Mouse (Mus musculus) spleen, postnatal 14 days (tissue): ENCODE measurements around the gene Tmem52b.
"Not testable (repeated sequence)": the region's sequence is repeated elsewhere in the genome, so short reads cannot be mapped to it uniquely, and the experiment has no call there.

Source experiments
- DNase-seq, 2 experiments: peaks; one replicate each; pipeline ENCODE4 v3.0.0; 2021 to 2022; ENCODE audit warnings: low spot score in 2 of 2

Gene Tmem52b

DNA sequence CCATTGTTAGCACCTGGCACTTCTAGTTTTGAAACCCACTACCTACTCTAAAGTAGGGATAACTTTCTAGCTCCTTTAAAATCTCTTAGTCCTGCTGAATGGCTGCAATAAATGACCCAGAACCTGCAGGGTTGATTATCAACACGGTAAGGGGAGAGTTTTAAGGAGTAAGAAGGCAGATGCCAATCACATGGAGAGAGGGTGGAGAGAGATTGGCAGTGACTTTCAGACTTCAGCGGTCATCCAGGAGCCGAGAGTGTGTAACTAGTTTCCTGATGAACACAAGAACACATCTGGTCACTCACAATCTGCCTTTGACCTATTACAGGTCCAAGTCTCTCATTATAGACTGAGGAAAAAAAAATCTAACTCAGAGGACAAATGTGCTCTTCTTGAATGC, at the start of gene Tmem52b:
TSS of gene Tmem52b (plus strand) at position 189 of the 400 bp plus-strand sequence.
- DNase-seq: no peak

DNA sequence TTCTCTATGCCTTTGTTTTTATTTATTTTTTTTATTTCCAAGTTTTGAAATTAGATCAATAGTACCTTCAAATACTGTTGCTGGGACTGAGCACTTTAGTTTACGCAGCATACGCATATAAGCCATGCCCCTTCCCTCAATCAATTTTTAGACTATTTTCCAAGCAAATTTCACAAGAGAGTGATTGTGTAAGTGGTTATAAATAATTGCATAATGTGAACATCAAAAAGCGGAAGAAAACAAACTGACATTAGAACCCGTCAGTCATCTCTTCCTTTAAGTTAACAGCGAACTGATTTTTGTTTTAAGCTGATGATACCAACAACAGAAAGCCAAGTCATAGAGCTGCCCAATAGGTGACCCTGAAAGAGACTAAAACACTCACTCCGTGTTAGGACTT, 41.0 kb upstream of the Tmem52b start:
- no peak for DNase-seq

DNA sequence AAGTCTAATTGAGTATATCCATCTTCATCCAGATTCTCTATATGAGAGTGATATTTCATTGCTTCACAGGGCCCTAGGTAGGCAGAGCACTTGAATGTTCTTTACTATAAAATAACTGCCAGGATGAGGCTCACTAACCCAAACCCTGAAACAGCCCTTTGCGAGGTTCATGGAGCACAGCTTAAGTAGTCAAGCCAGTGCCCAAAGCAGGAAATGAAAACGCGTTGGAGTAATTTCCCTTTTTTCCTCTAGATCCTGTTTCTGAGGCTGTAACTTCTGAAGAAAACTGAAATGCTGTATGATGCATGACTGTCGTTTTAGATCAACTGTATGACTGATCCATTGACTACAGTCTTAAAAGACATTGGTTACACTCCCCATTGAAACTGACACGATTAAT, 39.7 kb upstream of the Tmem52b start:
- no peak for DNase-seq

DNA sequence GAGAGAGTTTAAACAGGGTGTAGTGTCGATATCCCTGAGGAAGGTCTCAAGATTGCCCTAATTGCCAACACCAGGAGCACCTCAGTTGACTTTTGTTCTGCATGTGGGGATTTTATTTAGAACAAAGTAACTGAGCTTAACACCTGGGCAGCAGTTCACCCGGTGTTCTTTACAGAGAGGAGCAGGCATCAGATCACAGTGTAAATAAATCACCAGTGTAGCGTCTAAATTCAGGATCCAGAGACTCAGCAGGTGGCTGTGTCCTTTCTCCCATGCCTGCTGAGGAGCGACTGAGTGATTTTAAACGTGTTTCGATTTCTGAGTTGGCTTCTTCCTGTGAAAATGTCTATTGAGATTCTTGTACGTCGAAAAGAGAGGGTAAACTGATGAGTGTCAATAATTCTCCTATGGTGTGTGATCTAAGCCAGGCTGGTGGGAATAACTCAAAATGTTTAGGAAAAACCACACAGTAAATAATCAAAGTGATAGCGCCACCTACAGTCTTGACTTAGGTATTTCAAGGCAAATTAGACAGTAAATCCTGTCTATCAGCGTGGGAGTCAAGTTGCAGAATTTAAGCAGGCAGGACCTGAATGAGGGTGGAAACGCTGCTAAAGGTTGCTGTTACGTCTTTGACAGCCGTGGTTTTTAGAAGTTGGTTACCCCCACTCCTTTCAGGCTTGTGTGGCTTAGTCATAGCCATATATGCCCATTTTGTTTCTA, 35.8 kb upstream of the Tmem52b start:
- DNase-seq: no peak

DNA sequence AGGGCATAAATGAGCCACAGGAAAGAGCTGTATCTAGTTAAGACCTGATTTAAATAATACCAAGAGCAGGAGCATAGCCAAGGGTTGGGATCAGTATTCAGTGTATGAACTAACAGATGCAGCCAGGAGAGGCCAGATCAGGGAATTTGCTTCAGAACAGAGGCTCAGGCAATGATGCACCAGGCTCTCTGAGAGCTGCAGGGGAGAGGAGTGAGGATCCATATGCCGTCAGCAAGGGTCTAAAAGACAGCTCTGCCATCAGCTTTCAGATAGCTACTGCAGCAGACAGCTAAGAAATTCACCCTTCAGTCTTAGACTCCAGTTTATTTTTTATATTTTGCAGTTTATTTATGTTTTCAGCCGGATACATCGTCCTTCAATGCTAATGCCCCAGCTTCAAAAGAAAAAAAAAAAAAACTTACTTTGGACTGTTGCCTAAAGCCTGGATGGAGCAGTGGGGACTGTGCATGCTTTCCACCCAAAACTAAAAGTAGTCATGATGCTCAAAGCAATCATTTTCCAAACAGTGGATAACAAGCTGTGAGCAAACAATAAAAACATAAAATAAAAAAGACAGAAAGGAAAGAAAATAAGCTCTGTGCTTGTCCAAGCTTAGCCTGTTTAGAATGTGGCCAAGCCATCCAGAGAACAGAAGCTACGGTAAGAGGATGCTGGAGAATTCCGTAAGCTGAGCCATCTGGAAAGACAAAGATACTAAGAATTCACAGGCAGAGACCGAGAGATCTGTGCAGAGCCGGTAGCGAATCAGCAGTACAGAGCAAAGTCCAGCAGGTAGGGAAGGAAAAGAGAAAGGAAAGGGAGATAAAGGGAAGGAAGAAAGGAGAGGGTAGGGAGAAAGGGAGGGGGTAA, 32.0 kb upstream of the Tmem52b start:
- DNase-seq: no peak

DNA sequence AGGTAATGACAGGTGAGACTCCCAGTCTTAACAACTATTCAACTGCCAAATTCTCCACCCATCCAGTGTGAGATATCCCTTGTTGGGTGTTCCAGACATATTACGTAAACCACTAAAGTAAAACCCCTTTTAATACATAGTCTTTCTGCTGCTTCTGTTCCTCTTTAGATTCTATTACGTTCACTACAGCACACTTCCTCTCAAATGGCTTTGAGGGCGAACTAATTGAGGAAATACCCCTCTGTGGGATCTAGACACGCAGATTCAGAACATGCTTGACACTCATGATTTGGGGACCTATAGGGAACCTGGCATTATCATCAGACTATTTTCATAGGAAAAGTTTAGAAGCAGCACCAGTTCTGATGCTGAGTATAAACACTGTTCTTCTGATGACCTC, 17.4 kb upstream of the Tmem52b start:
- no peak for DNase-seq

DNA sequence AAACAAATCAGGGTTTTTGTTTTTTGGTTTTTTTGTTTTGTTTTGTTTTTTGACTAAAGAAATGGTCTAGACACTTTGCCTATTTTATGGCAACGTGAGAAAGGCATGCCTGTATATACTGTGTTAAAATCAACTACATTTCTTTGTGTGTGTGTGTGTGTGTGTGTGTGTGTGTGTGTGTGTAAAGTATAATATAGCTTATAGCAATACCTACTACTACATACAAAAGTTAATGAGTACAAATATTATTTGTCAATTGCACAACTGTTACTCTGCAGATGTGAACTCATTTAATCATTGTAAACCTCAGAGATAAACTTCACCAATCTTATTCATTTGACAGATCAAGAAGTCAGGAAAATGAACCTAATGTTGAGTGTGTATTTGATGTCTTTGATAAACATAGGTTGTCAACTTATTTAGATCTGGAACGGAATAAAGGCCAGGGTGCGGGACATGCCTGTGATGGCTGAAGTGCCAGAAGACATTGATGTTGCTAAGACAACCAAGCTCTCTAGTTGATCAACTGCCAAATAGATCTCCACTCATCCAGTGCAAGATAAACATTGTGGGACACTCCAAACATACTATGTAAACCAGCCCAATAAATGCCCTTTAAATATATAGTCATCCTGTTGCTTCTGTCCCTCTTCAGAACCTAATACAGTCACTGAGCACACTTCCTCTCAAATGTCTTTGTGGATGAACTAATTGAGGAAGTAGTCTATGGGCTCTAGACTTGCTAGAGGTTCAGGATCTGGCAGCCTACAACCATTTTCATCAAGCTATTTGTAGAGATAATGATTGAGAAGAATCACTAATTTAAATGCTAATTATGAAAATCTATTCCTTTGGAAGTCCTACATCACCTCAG, 14.8 kb upstream of the Tmem52b start:
- no peak for DNase-seq

DNA sequence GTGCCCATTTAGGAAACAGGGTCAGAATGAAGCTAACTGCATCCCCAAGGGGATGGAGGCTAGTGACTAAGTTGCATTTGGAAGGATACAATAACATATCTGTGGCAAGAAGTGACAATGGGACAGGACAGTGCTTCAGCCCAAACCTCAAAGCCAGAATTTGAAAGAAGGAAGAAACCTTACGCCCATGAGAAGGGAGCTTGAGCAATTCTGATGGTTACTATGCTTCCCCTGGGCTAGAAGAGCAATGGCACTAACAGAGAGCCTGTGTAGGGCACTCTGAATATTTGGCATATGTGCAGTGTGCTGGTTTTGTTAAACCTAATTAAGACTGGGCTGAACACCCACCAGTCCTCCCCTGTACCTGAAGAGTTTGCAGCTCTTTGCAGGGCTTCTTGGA, 12.8 kb upstream of the Tmem52b start:
- DNase-seq: not testable (repeated sequence)

DNA sequence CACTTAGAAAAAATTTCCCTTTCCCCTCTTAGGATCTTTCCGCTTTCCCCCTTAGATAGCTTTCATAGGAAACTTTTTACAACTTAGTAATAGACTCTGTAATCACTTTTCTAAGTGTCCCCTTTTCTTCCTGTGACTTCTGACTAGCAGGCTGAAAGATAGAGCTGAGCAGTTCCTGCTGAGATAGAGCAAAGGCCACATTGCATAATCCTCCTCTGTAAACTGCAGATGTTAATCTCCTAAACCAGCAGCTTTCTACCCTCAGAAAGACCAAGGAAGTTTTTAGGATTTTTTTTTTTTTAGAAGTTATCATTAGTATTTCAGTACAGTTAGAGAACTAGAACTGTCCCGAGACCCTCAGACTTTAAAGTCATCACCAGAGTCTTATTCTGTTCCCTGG, 8.9 kb upstream of the Tmem52b start:
- DNase-seq: no peak

DNA sequence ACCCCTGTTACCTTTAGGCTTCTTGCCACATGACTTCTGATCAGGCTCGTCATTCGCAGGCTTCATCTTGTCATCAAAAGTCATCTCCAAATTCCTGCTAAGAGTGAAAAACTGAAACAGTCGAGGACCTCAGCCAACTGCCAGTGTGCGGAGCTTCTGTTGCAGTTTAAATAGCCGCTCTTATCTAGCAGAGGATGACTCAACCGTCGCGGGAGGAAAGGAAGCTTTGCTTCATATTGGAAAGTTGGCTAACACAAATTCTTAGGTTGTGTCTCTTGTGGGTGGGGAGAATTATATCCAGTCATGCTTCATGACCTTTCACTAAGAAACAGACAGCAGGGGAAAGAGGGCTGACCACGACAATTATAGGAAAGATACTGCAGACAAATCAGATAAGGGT, 5.3 kb upstream of the Tmem52b start, which contains the start of gene Olr1:
TSS of gene Olr1 (minus strand) at position 142 of the 400 bp plus-strand sequence.
- DNase-seq: no peak

DNA sequence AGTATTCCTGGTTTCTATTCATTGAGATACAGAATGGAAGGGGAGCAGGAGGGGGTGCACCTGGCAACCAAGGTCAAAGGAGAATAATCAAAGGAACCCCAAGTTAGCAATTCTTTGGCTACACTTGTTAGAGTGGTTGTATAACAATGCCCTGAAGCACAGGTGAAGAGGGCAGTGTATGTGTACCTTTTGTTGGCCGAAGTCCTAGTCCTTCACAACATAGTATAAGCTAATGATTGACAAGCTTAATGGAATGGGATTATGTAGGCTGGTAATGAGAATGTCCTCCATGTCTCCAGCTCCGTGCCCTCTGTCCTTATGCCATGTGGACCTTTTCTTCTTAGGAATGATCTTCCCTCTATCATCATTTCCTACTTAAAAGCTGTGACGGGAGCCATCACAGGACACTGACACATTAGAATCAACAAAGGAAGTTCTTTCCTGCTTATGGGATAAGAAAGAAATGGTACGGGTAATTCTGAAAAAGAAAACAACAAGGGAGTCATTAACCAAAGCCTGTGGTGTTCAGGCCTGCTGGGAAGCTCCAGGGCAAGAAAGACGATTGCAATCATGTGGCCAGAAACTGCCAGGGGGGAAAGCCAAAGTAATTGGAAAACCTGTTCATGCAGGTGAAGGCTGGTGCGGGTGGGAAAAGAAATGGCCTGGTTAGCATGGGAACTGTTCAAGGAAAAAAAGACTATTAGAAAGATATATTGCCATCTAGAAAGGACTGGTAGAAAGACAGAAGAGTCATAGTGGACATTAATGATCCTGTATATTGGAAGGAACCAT, 2.0 kb upstream of the Tmem52b start:
- no peak for DNase-seq

DNA sequence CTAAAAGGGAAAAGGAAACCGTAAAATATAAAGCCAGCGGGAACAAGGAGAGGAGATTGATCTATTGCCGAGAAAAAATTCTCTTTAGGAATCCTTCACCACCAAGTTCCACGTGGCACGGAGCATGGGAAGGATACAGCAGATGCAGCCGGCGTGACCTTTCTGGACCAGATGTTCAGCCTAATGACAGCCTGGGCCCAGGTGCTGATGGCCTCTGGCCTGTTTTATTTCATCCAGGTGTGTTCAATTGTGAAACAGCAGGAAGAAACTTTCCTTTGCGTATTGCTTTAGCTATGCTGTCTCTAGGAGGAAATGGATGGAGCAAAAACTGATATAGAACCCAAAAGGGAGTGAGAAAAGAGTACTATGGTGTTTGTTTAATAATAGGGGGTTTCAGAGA, 513 bp downstream of the Tmem52b start:
- no peak for DNase-seq

DNA sequence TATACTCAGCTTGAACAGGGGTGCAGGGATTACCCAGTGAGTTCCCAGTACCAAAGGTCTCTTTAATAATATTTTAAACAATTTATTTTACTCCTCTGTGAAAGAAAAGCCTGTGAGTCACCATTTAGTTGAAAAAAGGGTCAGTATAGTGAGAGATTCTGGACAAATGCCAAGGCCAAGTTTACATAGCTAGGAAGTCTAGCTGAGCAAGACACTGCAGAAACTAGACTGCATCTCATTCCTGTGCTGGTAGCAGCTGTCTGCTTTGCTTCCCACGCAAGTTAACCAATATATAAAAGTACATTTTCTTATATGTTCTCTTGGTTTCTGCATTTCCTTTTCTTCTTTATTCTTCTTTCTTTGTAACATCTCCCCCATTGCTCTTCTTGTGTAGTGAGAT, 1.1 kb downstream of the Tmem52b start:
- DNase-seq: no peak

DNA sequence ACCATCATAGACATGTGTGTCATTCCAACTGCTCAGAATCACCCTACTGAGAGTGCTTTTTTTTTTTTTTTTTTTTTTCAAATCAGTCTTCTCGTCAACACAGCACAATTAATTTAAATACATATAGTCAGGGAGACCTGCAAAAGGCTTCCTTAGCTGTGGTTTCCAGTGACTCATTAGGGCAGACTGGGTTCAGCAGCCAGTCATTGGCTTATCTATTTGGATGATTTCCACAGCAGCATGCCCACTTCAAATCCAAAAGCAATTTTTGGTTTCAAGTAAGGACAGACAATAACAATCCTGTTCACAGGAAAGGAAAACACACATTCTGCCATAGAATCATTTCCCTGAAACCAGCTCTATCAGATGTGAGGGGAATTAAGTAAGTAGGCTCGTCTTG, 2.0 kb downstream of the Tmem52b start:
- no peak for DNase-seq

DNA sequence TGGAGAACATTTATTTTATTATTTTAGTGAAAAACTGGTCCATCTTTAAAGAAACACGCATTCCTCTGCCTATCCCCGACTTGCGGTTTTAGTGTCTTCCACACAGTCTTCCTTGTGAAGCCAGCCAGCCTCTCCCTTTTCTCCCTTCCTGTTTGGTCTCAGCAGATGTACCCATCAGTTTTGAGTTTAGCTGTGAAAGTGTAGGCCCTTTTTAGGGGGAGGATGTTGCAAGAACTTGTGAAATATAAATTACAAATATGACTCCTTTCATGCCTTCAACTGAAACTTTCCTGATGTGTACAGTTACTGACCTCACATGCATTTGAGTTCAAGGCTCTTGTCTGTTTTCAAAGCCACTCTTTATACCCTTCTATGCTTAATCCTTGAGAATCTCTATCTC, 2.7 kb downstream of the Tmem52b start:
- DNase-seq: no peak

DNA sequence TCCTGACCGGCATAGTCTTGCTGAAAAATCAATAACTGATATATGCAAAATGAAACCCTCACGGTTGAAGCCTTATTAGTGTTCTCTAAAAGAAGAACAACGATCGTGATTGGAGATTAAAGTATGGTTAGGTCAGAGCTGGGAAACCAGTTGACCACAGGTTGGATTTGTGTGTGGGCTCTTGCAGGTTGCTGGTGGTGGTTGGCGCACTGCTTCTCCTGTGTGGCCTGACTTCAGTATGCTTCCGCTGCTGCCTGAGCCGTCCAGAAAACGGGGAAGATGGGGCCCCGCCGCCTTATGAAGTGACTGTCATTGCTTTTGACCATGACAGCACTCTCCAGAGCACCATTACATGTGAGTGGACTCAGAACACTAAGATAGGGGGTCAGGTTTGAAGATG, 4.0 kb downstream of the Tmem52b start:
- DNase-seq: no peak

DNA sequence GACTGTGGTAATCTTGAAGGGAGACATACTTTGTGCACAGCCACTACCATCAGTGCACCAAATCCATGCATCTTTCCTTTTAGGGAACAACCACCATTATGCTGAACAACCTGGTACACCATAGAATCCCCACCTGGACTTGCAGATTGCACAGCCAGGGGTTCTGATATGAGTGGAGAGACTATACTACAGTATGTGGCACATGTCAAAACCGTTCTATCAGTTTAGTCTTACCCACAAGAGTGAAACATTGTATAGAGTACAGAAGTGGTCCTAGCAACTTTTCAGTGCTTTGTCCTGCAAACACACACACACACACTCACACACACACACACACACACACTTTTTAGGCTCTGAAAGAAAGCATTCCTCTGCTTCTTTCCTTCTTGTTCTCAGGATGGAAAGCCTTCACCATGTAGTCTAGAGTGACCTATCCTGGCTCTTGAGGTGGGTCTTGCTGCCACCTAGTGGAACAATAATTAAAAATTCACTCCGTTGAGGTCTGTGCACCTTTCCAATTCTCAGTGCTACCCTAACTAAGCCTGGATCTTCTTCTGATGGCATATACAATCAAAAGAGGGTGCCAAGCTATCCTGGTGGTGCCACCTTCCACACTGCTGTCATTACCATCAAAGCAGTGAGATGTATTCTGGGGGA, 5.5 kb downstream of the Tmem52b start:
- DNase-seq: no peak

DNA sequence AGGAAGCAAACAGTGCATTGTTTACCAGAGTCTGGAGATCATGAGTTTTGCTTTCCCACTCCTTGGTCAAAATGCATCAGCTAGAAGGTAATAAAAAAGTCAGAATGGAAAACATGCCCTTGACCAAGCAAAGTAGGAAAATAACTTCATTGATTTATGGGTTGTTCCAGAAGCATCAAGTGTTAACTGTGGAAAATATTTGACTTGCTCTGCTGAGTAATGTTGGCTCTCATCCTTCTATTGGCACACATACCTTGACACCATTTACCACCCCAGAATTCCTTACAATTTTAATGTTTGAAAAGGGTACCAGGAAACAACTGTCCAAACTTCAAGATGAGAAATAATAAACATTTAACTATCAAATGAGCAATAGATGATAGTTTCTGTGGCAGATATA, 13.7 kb downstream of the Tmem52b start:
- DNase-seq: no peak

DNA sequence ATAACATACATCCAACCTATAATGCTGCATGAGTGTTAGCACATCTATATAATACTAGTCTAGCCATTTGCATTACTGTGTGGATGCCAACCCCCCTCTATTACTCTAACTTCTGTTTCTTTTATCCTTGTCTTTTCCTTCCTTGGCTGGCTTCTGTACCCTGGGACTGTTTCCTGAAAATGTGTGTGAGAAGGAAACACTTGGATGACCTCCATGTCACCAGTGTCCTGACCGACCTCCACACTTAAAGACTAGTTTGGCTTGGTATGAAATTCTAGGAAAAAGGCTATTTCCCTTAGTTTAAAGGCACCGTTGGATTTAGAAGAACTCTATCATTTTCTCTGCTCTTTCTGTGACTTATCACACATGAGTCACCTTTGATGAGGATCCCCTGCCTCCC, 15.1 kb downstream of the Tmem52b start:
- no peak for DNase-seq

DNA sequence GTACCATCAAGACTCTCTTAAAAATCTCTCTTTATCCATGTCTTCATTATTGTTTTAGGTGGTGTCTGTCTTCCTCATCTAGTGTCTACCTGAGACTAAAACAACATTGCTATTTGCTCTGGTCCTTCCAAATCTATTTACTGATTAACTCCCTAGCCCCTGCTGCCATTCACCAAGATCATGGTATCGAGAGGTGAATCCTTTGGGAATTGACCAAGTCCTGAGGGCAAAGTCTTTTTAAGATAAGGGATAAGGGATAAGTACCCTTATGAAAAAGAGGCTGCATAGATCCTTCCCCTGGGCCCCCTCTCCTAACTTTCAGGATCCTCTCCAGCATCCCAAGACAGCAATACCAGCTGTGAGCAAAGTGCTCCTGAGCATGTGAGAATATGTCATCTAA, 17.2 kb downstream of the Tmem52b start:
- DNase-seq: no peak

DNA sequence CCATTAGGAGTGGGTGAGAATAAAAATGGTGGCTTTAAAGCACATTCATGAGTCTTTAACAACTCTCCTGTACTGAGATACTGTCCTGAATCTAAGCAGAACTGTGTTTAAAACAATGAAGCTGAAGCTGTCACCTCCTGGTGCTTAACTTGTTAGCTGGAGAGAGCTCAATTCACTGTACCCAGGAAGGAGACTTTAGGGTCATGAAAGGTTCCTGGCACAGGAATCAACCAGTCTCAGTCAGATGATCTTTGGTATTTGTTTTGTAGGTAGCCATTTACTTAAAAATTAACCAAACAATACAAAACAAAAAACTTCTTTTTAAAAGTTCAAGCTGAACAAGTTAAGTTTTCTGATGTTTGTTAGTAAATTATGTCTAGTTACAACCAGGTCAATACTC, 17.9 kb downstream of the Tmem52b start:
- DNase-seq: no peak
